Mouse (Mus musculus) megakaryocyte, embryonic 14.5 days (primary cell): Measurements from ENCODE around the gene Gpr179. TPM values are rescaled to one million over a fixed set of nuclear protein-coding genes. Genes with fewer than 3 reads are reported as not detected.
A peak's percentile ranks its signal among the peaks of the same experiment; 100 is the strongest.

ENCODE experiments used
- H3K27me3 ChIP-seq: replicated peaks from 2 replicates; pipeline ENCODE3; 2012; ENCODE audit warnings: inconsistent platforms
- H3K36me3 ChIP-seq: replicated peaks from 2 replicates; pipeline ENCODE3; 2012; ENCODE audit warnings: low read length, inconsistent platforms, mixed read lengths
- H3K4me1 ChIP-seq: 2 replicates; pipeline ENCODE4 v1.6.1; 2012; ENCODE audit warnings: inconsistent platforms
- H3K4me3 ChIP-seq: replicated peaks from 2 replicates; pipeline ENCODE3; 2012; ENCODE audit warnings: moderate library complexity, mild to moderate bottlenecking, inconsistent platforms
- H3K9me3 ChIP-seq: 2 replicates; pipeline ENCODE4 v1.6.1; 2012; ENCODE audit warnings: inconsistent platforms
- FLI1 ChIP-seq: IDR thresholded peaks from 2 replicates; pipeline ENCODE4 v1.6.1; 2012; ENCODE audit warnings: low read length, inconsistent platforms, mixed read lengths
- GATA1 ChIP-seq: IDR thresholded peaks from 3 replicates; pipeline ENCODE4 v1.6.1; 2012; ENCODE audit warnings: mixed read lengths, low read length, inconsistent platforms, borderline replicate concordance
- polyA plus RNA-seq: library from polyadenylated mRNA; stranded (reverse); fragments of >175 nt; gene quantifications from 2 replicates; pipeline ENCODE4 v1.2.3, GENCODE M21; 2012; ENCODE audit warnings: low replicate concordance; ENCODE audit not compliant: insufficient read depth

The Gpr179 gene
- 0.04 TPM in 1 of 2 replicates, not detected in the other for polyA plus RNA-seq

DNA sequence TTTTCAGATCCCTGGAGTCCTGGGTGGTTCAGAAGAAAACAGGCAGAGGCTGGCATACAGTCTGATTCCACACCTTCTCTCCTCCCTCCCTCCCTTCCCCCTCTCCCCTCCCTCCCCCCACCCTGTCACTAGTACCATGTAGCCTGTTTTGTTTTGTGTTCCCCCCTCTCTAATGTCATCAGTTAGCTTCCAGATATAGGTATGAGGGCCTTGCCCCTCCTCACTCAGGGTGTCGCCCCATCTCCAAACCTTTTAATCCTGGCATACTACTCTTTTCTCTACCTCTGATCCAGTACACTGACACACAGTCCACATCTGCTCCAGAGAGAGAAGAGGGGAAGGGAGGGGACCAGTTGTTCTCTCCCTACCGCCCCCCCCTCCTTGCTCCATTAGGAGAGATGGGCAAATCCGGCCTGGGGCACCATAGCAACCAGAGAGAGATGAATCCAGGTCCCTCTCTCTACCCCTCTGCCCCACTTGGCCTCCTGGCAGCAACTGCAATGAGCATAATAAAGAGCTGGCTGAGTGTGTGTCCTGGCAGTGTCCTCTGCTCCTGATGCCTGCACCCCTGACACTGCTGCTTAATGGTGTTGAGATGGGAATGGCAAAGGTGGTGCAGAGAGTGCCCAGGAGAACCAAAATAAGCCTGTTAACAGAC lies at the start of gene Gpr179:
Gene Gpr179 (minus strand): TSS at position 51 of the 658 bp plus-strand sequence.
- peaks cover 58% of the 10 kb centered on the region for H3K27me3 ChIP-seq
- TF ChIP-seq GATA1 (no peak), FLI1 (no peak)
- H3K4me1 ChIP-seq = peaks cover 17% of the 10 kb centered on the region
- H3K9me3 ChIP-seq = peaks cover 11% of the 10 kb centered on the region
- H3K4me3 ChIP-seq = no peak within 1 kb of the TSS
- no peaks in the 10 kb centered on the region for H3K36me3 ChIP-seq

DNA sequence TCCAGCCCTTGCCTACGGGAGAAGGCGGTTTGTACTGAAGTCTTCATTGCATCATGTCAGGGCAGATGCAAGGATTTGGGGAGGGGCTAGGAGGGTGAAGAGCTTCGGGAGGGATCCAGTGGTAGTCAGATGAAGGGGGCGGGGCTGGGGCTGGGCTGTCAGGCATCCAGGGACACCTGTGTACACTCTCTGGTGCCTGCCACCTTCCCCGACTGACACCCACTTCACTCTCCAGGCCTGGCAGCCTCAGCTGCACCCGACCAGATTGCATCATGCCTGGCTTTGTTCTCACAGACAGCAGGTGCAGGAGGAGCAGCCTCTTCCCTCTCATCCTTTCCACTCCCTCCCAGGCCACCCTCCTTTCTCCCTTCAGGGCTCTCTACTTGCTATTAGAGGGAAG lies 49.2 kb upstream of the Gpr179 start:
- Histone ChIP-seq H3K27me3 (peaks cover 50% of the 10 kb centered on the region), H3K36me3 (peaks cover 9% of the 10 kb centered on the region)
- TF ChIP-seq GATA1 = no peak
- TF ChIP-seq FLI1 = no peak

DNA sequence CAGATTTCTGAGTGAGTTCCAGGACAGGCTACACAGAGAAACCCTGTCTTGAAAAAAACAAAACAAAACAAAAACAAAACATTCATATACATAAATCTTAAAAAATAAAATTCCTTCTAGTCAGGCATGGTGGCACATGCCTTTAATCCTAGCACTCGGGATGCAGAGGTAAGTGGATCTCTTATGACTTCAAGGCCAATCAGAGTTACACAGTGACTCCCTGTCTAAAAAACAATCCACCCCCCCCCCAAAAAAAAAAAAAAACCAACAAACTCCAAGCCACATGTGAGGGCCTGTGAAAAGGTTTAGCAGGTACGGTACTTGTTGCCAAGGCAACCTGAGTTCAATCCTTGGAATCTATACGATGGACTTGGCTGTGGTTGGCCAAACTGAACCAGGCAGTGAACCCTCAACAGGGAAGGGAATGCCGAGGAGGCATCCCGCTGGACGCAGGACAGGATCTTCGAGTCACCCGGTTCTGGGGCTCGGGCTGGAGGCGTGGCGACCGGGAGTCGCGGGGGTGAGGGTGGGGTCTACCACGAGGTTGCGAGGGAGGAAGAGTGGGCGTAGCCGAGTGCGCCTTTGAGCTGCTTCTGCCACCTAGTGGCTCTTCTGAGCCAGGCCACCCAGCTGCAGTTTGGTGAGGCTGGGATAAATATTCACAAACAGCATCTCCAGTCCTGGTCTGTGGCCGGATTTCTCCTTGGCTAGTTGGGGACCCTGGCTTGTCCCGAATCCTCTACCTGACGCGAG lies 48.3 kb upstream of the Gpr179 start:
- TF ChIP-seq GATA1 = no peak
- TF ChIP-seq FLI1 = no peak
- peaks cover 19% of the 10 kb centered on the region for H3K36me3 ChIP-seq
- H3K27me3 ChIP-seq = peaks cover 43% of the 10 kb centered on the region
- H3K4me1 ChIP-seq = peaks cover 47% of the 10 kb centered on the region
- H3K9me3 ChIP-seq = no peaks in the 10 kb centered on the region
- peak overlapping the region; percentile 88 for H3K4me3 ChIP-seq

More for the DNA sequence above, 49.2 kb upstream of the Gpr179 start:
- Histone ChIP-seq H3K4me1 (peaks cover 55% of the 10 kb centered on the region), H3K9me3 (no peaks in the 10 kb centered on the region), H3K4me3 (no peak overlapping the region)

DNA sequence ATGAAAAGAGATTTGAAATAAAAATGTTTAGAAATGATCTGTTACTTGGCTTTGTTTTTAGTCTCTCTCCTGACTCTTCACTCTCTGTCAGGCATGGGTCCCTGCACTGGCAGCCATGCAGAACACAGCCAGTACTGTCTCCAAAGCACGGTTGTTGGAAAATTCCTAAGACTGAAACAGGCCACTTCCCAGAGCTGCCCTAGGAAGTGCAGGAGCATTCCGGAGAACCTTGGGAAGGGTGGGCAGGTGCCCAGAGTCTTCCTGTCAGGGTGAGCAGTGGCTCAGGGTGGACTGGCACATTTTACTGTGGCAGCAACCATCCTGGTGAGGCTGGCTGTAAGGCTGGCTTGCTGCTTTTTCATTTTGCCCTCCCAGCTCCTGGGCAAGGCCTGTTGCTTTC lies 46.6 kb upstream of the Gpr179 start:
- no peaks in the 10 kb centered on the region for H3K9me3 ChIP-seq
- peaks cover 27% of the 10 kb centered on the region for H3K27me3 ChIP-seq
- no peak overlapping the region for H3K4me3 ChIP-seq
- H3K36me3 ChIP-seq = peaks cover 34% of the 10 kb centered on the region
- H3K4me1 ChIP-seq = peaks cover 51% of the 10 kb centered on the region
- no peak for TF ChIP-seq FLI1
- no peak for TF ChIP-seq GATA1

DNA sequence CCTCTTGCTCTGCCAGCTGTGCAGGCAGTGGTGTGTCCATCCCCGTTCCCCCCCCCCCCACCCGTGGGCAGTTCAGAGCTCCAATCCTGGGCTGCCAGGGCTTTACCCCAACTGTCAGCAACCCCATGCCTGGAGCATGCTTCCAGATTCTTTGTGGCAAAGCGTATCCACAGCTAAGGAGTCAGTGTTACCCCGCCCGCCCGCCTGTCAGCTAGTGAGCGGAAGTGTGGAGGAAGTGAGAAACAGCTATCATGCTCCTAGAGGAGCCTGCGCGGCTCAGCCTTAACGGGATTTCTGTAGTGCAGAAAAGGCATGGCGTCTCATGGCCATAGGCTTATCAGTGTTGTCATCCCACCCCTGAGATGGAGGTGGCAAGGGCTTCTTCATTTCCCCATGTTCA lies 42.3 kb upstream of the Gpr179 start:
- Histone ChIP-seq H3K36me3 (peaks cover 77% of the 10 kb centered on the region), H3K9me3 (no peaks in the 10 kb centered on the region), H3K4me3 (no peak overlapping the region), H3K4me1 (peaks cover 24% of the 10 kb centered on the region), H3K27me3 (peaks cover 6% of the 10 kb centered on the region)
- no peak for TF ChIP-seq GATA1
- TF ChIP-seq FLI1 = no peak

DNA sequence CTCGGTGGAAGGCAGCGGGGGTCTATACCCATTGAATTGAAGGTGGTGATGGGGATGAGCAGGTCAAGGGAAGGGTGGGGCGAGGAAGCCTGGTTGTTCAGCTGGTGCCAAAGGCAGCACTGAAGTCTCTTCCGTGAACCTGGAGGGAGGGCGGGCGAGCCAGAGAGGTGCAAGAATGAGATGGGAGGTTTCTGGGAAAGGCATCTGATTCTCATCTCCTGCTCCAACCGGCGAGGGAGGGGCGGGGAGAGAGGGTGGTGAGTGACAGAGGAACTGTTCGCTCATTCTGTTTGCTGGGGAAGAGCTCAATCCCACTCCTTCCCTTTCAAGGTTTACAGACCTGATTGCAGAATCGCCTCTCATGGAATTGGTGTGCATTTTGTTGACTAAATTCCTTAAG lies 41.8 kb upstream of the Gpr179 start:
- peaks cover 6% of the 10 kb centered on the region for H3K27me3 ChIP-seq
- H3K4me1 ChIP-seq = peaks cover 24% of the 10 kb centered on the region
- no peak overlapping the region for H3K4me3 ChIP-seq
- TF ChIP-seq FLI1 (no peak), GATA1 (no peak)
- no peaks in the 10 kb centered on the region for H3K9me3 ChIP-seq
- H3K36me3 ChIP-seq = peaks cover 82% of the 10 kb centered on the region

DNA sequence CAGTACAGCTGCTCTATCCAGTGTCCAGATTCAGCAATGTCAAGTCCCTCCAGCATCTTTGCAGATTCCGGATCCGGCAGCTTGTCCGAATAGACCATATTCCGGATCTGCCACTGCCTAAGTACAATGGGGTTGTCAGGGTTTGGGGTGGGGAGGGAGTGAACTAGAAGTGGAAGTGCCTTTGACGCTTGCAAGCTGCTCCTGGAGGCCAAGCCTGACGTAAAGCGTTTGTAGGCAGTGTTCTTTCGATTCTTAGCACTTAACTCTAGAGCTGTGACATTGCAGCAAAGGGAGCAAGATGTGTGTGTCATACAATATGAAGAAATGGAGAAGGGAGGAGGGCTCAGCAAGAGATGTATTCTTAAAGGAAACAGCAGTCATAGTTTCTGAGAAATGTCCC lies 37.2 kb upstream of the Gpr179 start:
- TF ChIP-seq GATA1 = no peak
- TF ChIP-seq FLI1 = no peak
- peaks cover 82% of the 10 kb centered on the region for H3K36me3 ChIP-seq

DNA sequence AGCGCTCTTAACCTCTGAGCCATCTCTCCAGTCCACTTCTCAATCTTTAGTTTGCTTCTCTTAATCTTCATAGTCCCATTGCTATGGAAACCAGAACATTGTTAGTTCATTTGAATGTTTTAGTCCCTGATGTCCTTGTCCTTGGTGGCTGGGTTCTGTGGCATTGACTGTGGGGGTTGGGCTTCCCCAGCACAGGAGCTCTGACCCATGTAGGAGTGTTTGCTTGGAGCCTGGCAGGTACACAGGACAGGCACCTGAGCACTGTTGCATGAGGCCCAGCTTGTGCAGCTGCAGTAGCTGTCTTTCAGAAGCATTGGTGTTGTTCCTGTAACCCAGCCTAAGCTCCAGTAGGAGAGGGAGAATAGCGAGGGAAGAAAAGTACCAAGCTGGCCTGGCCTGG lies 35.9 kb upstream of the Gpr179 start:
- peaks cover 3% of the 10 kb centered on the region; the same call in 1 of the 2 replicates for H3K4me1 ChIP-seq
- H3K4me3 ChIP-seq = no peak overlapping the region
- TF ChIP-seq GATA1 (no peak), FLI1 (no peak)
- no peaks in the 10 kb centered on the region for H3K27me3 ChIP-seq
- peaks cover 83% of the 10 kb centered on the region for H3K36me3 ChIP-seq
- no peaks in the 10 kb centered on the region for H3K9me3 ChIP-seq

More for the DNA sequence above, 37.2 kb upstream of the Gpr179 start:
- Histone ChIP-seq H3K4me1 (peaks cover 15% of the 10 kb centered on the region), H3K4me3 (no peak overlapping the region), H3K9me3 (no peaks in the 10 kb centered on the region), H3K27me3 (no peaks in the 10 kb centered on the region)

DNA sequence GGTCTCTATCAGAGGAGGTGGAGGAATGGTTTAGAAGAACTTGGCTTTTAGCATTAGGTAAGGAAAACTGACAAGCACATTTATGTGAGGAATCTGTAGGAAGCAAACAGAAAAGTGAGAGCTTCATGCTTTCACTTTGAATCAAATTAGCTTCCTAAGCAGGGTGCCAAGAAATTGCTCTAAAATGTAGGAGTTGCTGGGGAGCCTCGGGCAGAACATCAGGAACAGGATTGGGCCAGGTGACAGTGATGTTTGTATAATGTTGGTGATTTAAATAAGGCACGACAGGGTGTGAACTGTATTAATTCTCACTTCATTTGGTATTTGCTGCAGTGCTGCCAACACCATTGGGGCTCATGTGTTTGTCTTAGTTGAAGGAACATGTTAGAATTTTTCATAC lies 31.9 kb upstream of the Gpr179 start:
- peaks cover 3% of the 10 kb centered on the region; the same call in 1 of the 2 replicates for H3K4me1 ChIP-seq
- no peak for TF ChIP-seq FLI1
- TF ChIP-seq GATA1 = no peak
- H3K27me3 ChIP-seq = no peaks in the 10 kb centered on the region
- H3K9me3 ChIP-seq = no peaks in the 10 kb centered on the region
- no peak overlapping the region for H3K4me3 ChIP-seq
- peaks cover 60% of the 10 kb centered on the region for H3K36me3 ChIP-seq

DNA sequence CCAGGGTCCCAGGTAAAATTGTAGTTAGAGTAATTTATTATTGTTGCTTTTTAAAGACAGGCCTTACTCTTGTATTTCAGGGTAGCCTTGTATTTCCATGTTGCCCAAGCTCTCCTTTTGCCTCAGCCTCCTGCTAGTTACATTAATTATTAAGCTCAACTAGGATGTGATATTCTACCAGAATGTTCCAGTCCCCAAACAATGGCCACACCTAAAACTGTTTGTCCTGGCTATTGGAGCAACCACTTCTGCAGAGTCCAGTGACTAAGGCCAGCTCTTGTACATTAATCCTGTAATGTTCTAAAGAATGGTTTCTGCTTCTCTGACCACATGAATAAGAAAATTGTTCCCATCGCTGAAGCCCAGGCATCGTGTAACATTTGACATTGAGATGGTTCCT lies 31.1 kb upstream of the Gpr179 start:
- H3K36me3 ChIP-seq = peaks cover 62% of the 10 kb centered on the region

More for the DNA sequence above, 31.1 kb upstream of the Gpr179 start:
- no peak for TF ChIP-seq GATA1
- no peak for TF ChIP-seq FLI1
- H3K27me3 ChIP-seq = no peaks in the 10 kb centered on the region
- H3K9me3 ChIP-seq = no peaks in the 10 kb centered on the region
- peaks cover 3% of the 10 kb centered on the region; the same call in 1 of the 2 replicates for H3K4me1 ChIP-seq
- H3K4me3 ChIP-seq = no peak overlapping the region
